Mouse (Mus musculus): ENCODE data around the gene Gm17577. TPM values are rescaled to one million over a fixed set of nuclear protein-coding genes. Genes with fewer than 3 reads are reported as not detected.

Gm17577 gene
- not detected for polyA plus RNA-seq (2017; shearing (Covaris generic))

DNA sequence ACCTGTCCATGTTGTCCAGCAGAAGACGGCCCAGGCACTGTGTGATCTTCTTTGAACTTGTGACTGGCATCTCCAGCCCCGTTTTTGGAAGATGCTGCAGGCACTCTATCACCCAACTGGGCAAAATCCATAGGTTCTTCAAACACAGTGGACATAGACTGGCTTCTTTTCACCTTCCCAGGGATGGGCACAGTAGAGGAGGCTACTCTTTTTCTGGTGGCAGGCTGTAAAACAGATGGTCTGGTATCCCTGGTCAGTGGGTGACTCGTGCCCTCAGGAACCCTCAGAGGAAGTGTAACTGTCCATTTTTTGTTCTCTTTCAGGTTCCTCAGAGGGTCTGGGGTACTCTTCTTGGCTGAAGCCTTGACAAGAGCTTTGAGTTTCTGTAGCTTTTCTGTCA, at the start of gene Gm17577:
TSS of gene Gm17577 (minus strand) at position 101 of the 400 bp plus-strand sequence.

GRCm38 (mm10) chrX:123222381-123222780, 24.3 kb downstream of the Gm17577 start, which contains the start of gene Srsx:
Srsx (minus strand) TSS chrX:123222481.

Other genes with a start within 250 kb of the Gm17577 start
- not detected for gene Gm17521, start 217.2 kb downstream of the Gm17577 start, polyA plus RNA-seq (2017; shearing (Covaris generic))
- gene Cldn34c1, start 143.4 kb downstream of the Gm17577 start, polyA plus RNA-seq (2017; shearing (Covaris generic)) = 1 to 10 TPM; 1.3 to 1.6 TPM
- not detected for gene Srsx, start 24.4 kb downstream of the Gm17577 start, polyA plus RNA-seq (2017; shearing (Covaris generic))

Measured in activated CD4-positive, CD25-positive, alpha-beta regulatory T cell (primary cell).